Mouse (Mus musculus): ENCODE results near the gene Xylt1. TPM values are rescaled to one million over a fixed set of nuclear protein-coding genes. Genes with fewer than 3 reads are reported as not detected.

Xylt1 gene
- polyA plus RNA-seq, 1 experiment from 2014 or later = 2.9 TPM

DNA sequence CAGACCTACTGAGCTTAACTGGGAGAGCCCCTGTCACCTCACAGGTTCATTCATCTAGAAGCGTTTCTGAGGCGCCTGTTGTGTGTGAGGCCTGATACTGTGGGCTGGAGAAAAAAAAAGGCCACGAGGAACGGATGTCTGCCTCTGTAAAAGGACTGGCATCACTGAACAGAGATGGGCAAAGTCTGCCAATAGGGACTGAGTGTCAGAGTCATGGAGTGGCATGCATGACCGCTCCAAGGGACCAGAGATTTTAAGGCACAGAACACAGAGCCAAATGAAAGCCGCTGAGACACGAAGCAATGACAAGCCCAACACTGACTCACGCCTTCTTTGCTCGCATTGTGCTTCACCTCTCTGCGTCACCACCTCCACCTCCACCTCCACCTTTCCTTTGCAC is 126.6 kb downstream of the Xylt1 start:
- Histone ChIP-seq H3K36me3 (ENCODE audit: control insufficient read depth, insufficient read depth, low read length) (no peaks in the 10 kb centered on the region), H3K9me3 (ENCODE audit: control insufficient read depth, low read length) (no peaks in the 10 kb centered on the region), H3K9ac (ENCODE audit: low read depth, low read length) (no peak overlapping the region), H3K4me2 (ENCODE audit: low read length) (no peak overlapping the region), H3K4me1 (ENCODE audit: control insufficient read depth, insufficient read depth, low read depth, low read length) (peaks cover 4% of the 10 kb centered on the region), H3K27me3 (replicated peaks; ENCODE audit: control insufficient read depth, insufficient read depth, low read length) (no peaks in the 10 kb centered on the region), H3K4me3 (ENCODE audit: low read length) (no peak overlapping the region), H3K27ac (ENCODE audit: low read depth, low read length) (no peak overlapping the region)
- 90% methylated on average over 10 of the region's 10 CpGs for WGBS
- ATAC-seq = no peak

- Histone ChIP-seq H3K36me3 (ENCODE audit: control insufficient read depth, insufficient read depth, low read length) (no peaks in the 10 kb centered on the region), H3K4me3 (ENCODE audit: low read length) (no peak overlapping the region), H3K4me1 (ENCODE audit: control insufficient read depth, insufficient read depth, low read depth, low read length) (peaks cover 4% of the 10 kb centered on the region; the same call in 1 of the 2 replicates), H3K27ac (ENCODE audit: low read depth, low read length) (no peak overlapping the region), H3K9ac (ENCODE audit: low read depth, low read length) (no peak overlapping the region), H3K4me2 (ENCODE audit: low read length) (no peak overlapping the region), H3K9me3 (ENCODE audit: control insufficient read depth, low read length) (no peaks in the 10 kb centered on the region), H3K27me3 (replicated peaks; ENCODE audit: control insufficient read depth, insufficient read depth, low read length) (no peaks in the 10 kb centered on the region)
- 62% methylated on average over 8 of the region's 8 CpGs for WGBS
- peak; percentile 49 for ATAC-seq
Observed at GRCm38 (mm10) chr7:117508090-117508489, 127.3 kb downstream of the Xylt1 start.

GRCm38 (mm10) chr7:117510113-117510512 is 129.3 kb downstream of the Xylt1 start:
- Histone ChIP-seq H3K27me3 (replicated peaks; ENCODE audit: control insufficient read depth, insufficient read depth, low read length) (no peaks in the 10 kb centered on the region), H3K4me2 (ENCODE audit: low read length) (no peak overlapping the region), H3K9ac (ENCODE audit: low read depth, low read length) (no peak overlapping the region), H3K9me3 (ENCODE audit: control insufficient read depth, low read length) (no peaks in the 10 kb centered on the region), H3K36me3 (ENCODE audit: control insufficient read depth, insufficient read depth, low read length) (no peaks in the 10 kb centered on the region), H3K4me1 (ENCODE audit: control insufficient read depth, insufficient read depth, low read depth, low read length) (peaks cover 4% of the 10 kb centered on the region; the same call in 1 of the 2 replicates), H3K27ac (ENCODE audit: low read depth, low read length) (peak overlapping the region; percentile 4; the same call in 1 of the 2 replicates), H3K4me3 (ENCODE audit: low read length) (no peak overlapping the region)
- 80% methylated on average over 2 of the region's 2 CpGs for WGBS
- peak; percentile 81 for ATAC-seq

DNA sequence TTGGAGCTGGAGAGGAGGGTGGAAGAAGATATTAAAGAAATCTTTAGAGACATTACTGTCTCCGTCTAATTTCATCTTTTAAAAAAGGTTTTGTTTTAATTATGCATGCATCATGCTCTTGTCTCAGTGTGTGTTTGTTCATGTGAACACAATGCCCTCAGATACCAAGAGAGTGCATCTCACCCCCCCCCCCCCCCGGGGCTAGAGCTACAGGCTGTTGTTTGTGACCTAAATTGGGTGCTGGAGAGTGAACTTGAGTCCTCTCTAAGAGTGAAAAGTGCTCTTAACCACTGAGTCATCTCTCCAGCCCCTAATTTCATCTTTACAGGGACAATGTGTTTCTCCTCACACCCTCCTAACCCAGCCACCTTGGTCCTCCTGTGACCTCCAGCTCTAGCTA is 131.5 kb downstream of the Xylt1 start:
- Histone ChIP-seq H3K4me3 (ENCODE audit: low read length) (no peak overlapping the region), H3K27ac (ENCODE audit: low read depth, low read length) (no peak overlapping the region), H3K4me1 (ENCODE audit: control insufficient read depth, insufficient read depth, low read depth, low read length) (peaks cover 4% of the 10 kb centered on the region; the same call in 1 of the 2 replicates), H3K9ac (ENCODE audit: low read depth, low read length) (no peak overlapping the region), H3K9me3 (ENCODE audit: control insufficient read depth, low read length) (no peaks in the 10 kb centered on the region), H3K4me2 (ENCODE audit: low read length) (no peak overlapping the region), H3K36me3 (ENCODE audit: control insufficient read depth, insufficient read depth, low read length) (no peaks in the 10 kb centered on the region), H3K27me3 (replicated peaks; ENCODE audit: control insufficient read depth, insufficient read depth, low read length) (no peaks in the 10 kb centered on the region)
- no peak for ATAC-seq
- 63% methylated on average over 2 of the region's 2 CpGs for WGBS

DNA sequence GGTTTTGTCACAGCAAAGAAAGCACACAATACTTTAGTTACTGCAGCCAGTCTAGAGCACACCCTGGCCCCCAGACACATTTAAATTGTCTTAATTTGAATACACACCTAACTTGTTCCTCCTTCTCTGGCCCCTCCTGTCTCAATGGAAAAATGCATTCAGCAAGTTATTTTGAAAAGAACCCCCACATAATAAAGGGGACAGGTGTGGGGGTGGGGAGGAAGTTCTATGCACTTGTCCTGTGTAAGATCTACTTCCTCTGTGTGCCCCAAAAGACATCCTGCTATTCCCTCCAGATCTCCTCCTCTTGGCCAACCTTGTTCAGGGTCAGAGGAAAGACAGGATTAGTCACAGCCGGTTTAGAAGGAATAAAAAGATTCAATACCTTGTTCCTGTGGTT is 135.0 kb downstream of the Xylt1 start:
- Histone ChIP-seq H3K4me1 (ENCODE audit: control insufficient read depth, insufficient read depth, low read depth, low read length) (no peaks in the 10 kb centered on the region), H3K27me3 (replicated peaks; ENCODE audit: control insufficient read depth, insufficient read depth, low read length) (no peaks in the 10 kb centered on the region), H3K36me3 (ENCODE audit: control insufficient read depth, insufficient read depth, low read length) (no peaks in the 10 kb centered on the region), H3K4me3 (ENCODE audit: low read length) (no peak overlapping the region), H3K9me3 (ENCODE audit: control insufficient read depth, low read length) (no peaks in the 10 kb centered on the region), H3K9ac (ENCODE audit: low read depth, low read length) (no peak overlapping the region), H3K4me2 (ENCODE audit: low read length) (no peak overlapping the region), H3K27ac (ENCODE audit: low read depth, low read length) (no peak overlapping the region)
- no peak for ATAC-seq
- 87% methylated on average over 1 of the region's 1 CpGs for WGBS

DNA sequence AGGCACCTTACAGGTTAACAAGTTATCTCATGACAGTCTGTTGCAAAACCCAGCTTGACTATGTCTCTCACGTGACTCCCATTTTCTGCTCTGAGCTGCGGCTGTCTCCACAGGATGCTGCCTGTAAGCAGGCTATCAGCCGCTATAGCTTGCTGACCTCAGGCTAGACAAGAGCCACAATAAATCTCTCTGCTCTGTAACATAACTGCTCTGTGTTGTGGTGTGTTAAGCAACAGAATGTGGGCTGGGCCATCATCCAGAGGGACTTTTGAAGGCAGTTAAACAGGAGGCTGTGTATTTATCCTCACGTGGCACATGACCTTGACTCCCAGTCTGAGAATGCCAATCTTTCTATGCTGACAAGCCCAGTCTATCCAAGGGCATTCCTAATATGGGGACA is 136.1 kb downstream of the Xylt1 start:
- Histone ChIP-seq H3K27me3 (replicated peaks; ENCODE audit: control insufficient read depth, insufficient read depth, low read length) (no peaks in the 10 kb centered on the region), H3K36me3 (ENCODE audit: control insufficient read depth, insufficient read depth, low read length) (no peaks in the 10 kb centered on the region), H3K9me3 (ENCODE audit: control insufficient read depth, low read length) (no peaks in the 10 kb centered on the region), H3K4me1 (ENCODE audit: control insufficient read depth, insufficient read depth, low read depth, low read length) (no peaks in the 10 kb centered on the region), H3K4me3 (ENCODE audit: low read length) (no peak overlapping the region), H3K27ac (ENCODE audit: low read depth, low read length) (no peak overlapping the region), H3K9ac (ENCODE audit: low read depth, low read length) (no peak overlapping the region), H3K4me2 (ENCODE audit: low read length) (no peak overlapping the region)
- ATAC-seq = no peak
- 49% methylated on average over 4 of the region's 4 CpGs for WGBS

- Histone ChIP-seq H3K9ac (ENCODE audit: low read depth, low read length) (no peak overlapping the region), H3K4me3 (ENCODE audit: low read length) (no peak overlapping the region), H3K36me3 (ENCODE audit: control insufficient read depth, insufficient read depth, low read length) (no peaks in the 10 kb centered on the region), H3K9me3 (ENCODE audit: control insufficient read depth, low read length) (no peaks in the 10 kb centered on the region), H3K4me2 (ENCODE audit: low read length) (no peak overlapping the region), H3K4me1 (ENCODE audit: control insufficient read depth, insufficient read depth, low read depth, low read length) (peaks cover 5% of the 10 kb centered on the region; the same call in 1 of the 2 replicates), H3K27ac (ENCODE audit: low read depth, low read length) (no peak overlapping the region), H3K27me3 (replicated peaks; ENCODE audit: control insufficient read depth, insufficient read depth, low read length) (no peaks in the 10 kb centered on the region)
- no peak for ATAC-seq
Observed at GRCm38 (mm10) chr7:117521369-117521768, 140.6 kb downstream of the Xylt1 start.

- ATAC-seq = no peak
- no peak overlapping the region for H3K9ac ChIP-seq (ENCODE audit: low read depth, low read length)
- no peaks in the 10 kb centered on the region for H3K27me3 ChIP-seq (replicated peaks; ENCODE audit: control insufficient read depth, insufficient read depth, low read length)
Observed at GRCm38 (mm10) chr7:117522092-117522635, 141.4 kb downstream of the Xylt1 start.

DNA sequence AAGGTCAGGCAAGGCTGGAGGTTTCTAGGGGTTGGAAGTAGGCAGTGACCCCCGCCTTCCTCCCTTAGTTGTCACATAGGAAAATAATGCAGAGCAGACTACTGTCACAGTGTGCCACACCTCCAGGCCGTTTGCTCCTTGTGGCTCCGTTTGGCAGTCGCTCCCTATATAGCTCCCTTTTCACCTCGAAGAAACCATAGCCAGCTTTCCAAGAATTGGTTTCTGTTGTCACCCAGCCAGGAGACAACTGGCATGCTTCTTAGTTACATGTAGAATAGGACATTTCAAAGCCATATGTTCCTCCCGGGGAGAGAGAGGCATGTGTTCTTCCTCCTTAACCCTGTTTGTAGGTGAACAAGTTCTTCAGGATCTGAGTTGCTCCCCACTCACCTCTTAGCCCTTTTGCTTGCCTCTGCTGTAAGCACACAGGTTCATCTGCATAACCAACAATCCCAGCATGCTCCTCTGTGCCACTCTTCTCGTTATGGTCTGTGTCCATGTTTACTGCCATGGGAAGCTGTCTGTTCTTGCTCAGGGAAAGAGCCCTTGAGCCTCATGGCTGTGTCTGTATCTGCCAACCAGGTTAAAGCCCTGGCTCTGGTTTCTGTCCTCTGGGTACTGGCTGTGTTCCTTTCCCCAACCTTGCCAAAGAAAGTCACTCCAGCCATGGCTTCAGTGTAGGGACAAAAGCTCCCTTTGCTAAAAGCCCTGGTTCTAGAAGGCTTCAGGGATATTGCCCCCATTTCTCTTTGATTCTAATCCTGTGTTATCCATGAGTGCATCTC is 143.8 kb downstream of the Xylt1 start:
- Histone ChIP-seq H3K27me3 (replicated peaks; ENCODE audit: control insufficient read depth, insufficient read depth, low read length) (no peaks in the 10 kb centered on the region), H3K9ac (ENCODE audit: low read depth, low read length) (no peak overlapping the region), H3K36me3 (ENCODE audit: control insufficient read depth, insufficient read depth, low read length) (no peaks in the 10 kb centered on the region), H3K9me3 (ENCODE audit: control insufficient read depth, low read length) (no peaks in the 10 kb centered on the region), H3K27ac (ENCODE audit: low read depth, low read length) (no peak overlapping the region; the same call in 1 of the 2 replicates), H3K4me3 (ENCODE audit: low read length) (no peak overlapping the region), H3K4me2 (ENCODE audit: low read length) (no peak overlapping the region), H3K4me1 (ENCODE audit: control insufficient read depth, insufficient read depth, low read depth, low read length) (peaks cover 5% of the 10 kb centered on the region; the same call in 1 of the 2 replicates)
- 0 out of 2 replicates have a peak, but pooled peaks have one; percentile 38 for ATAC-seq
- WGBS = 41% methylated on average over 7 of the region's 7 CpGs

More at GRCm38 (mm10) chr7:117522092-117522635, 141.4 kb downstream of the Xylt1 start:
- H3K4me2 ChIP-seq (ENCODE audit: low read length) = no peak overlapping the region
- H3K4me1 ChIP-seq (ENCODE audit: control insufficient read depth, insufficient read depth, low read depth, low read length) = peaks cover 5% of the 10 kb centered on the region; the same call in 1 of the 2 replicates
- 26% methylated on average over 4 of the region's 4 CpGs for WGBS
- H3K36me3 ChIP-seq (ENCODE audit: control insufficient read depth, insufficient read depth, low read length) = no peaks in the 10 kb centered on the region
- H3K27ac ChIP-seq (ENCODE audit: low read depth, low read length) = no peak overlapping the region
- no peaks in the 10 kb centered on the region for H3K9me3 ChIP-seq (ENCODE audit: control insufficient read depth, low read length)
- no peak overlapping the region for H3K4me3 ChIP-seq (ENCODE audit: low read length)
